Comparison of ENCODE assay signal across 9 mouse cellular contexts in genomic region chr6:51732298-51732895, GRCm38 (mm10).
DNase-seq lines count a peak whose midpoint lies in the region; ATAC-seq lines count a peak whose summit lies in the region.
"Had no signal": no experiment of that assay in that cellular context is flagged by ENCODE, and none has a peak within 500 bp of the region (broad histone marks: within the 10 kb centered on the region; RNA-seq: fewer than 3 reads in every experiment).

No protein-coding gene starts in this region.

- peaks cover 18% of the 10 kb centered on the region for H3K27me3 ChIP-seq in kidney, embryonic 15.5 days
- H3K27me3 ChIP-seq: liver, embryonic 15.5 days had no signal

- no peak for ATAC-seq in kidney, embryonic 15.5 days (replicated peaks; ENCODE audit: low FRiP score)
- no peak for ATAC-seq in activated CD4-positive, CD25-positive, alpha-beta regulatory T cell, adult 4 months

- WGBS in kidney, embryonic 15.5 days, result 73% methylated on average over 11 of the region's 11 CpGs

- H3K9me3 ChIP-seq in kidney, embryonic 15.5 days (replicated peaks), result no peaks in the 10 kb centered on the region
- H3K9me3 ChIP-seq: liver, embryonic 15.5 days had no signal

- H3K4me2 ChIP-seq in kidney, embryonic 15.5 days, result no peak overlapping the region
- H3K4me2 ChIP-seq: liver, embryonic 15.5 days had no signal

- H3K4me3 ChIP-seq in kidney, embryonic 15.5 days (replicated peaks), result no peak overlapping the region
- H3K4me3 ChIP-seq: liver, embryonic 15.5 days had no signal

- H3K9ac ChIP-seq in kidney, embryonic 15.5 days, result no peak overlapping the region
- H3K9ac ChIP-seq: liver, embryonic 15.5 days had no signal

- H3K4me1 ChIP-seq in kidney, embryonic 15.5 days, result peaks cover 12% of the 10 kb centered on the region
- H3K4me1 ChIP-seq: liver, embryonic 15.5 days had no signal

- no peak overlapping the region for H3K27ac ChIP-seq in kidney, embryonic 15.5 days
- H3K27ac ChIP-seq: liver, embryonic 15.5 days had no signal

- DNase-seq in kidney, adult 18-20 months, result peak; percentile 43
- peak; percentile 39 for DNase-seq in ZHBTc4 (ENCODE audit: low read depth, low spot score)
- DNase-seq in cerebellum, adult 8-10 months, result peak; percentile 85
- DNase-seq in kidney, postnatal 25 days, result peak; percentile 43 to 67
- DNase-seq in gastrocnemius, postnatal 4 days (ENCODE audit: low spot score in 2 of 2), result no peak
- no peak for DNase-seq in spleen, postnatal 10 days (ENCODE audit: low spot score in 2 of 2)

- H3K36me3 ChIP-seq in kidney, embryonic 15.5 days, result no peaks in the 10 kb centered on the region
- H3K36me3 ChIP-seq: liver, embryonic 15.5 days had no signal

Comparison
In these comparisons a context has a peak if more than half of its experiments do, and no peak if none do; other contexts are left out.
1. DNase-seq: peak in kidney, adult 18-20 months (single experiment), ZHBTc4 (single experiment), cerebellum, adult 8-10 months (single experiment) and kidney, postnatal 25 days (2 of 2); none in gastrocnemius, postnatal 4 days (0 of 2) and spleen, postnatal 10 days (0 of 2).